Mouse (Mus musculus) frontal cortex, postnatal 25 days (tissue): ENCODE results near the gene Sp6.
A peak's percentile ranks its signal among the peaks of the same experiment; 100 is the strongest.

ENCODE experiments used
- DNase-seq, 2 experiments: peaks; one replicate each; pipeline ENCODE4 v3.0.0; 2022; ENCODE audit warnings: low spot score in 2 of 2

Gene Sp6

GRCm38 (mm10) chr11:97021873-97022484 lies 8.8 kb downstream of the Sp6 start:
- DNase-seq = peak; percentile 35 to 39

GRCm38 (mm10) chr11:97024977-97025376 lies 11.8 kb downstream of the Sp6 start:
- DNase-seq = no peak

- peak; percentile 61 to 73 for DNase-seq
Measured at GRCm38 (mm10) chr11:97025721-97026344, 12.6 kb downstream of the Sp6 start.

GRCm38 (mm10) chr11:97029686-97030417 lies 16.7 kb downstream of the Sp6 start, which contains the start of gene Scrn2:
Gene Scrn2 (plus strand): TSS chr11:97029938.
- DNase-seq = peak; percentile 67 to 72

DNA sequence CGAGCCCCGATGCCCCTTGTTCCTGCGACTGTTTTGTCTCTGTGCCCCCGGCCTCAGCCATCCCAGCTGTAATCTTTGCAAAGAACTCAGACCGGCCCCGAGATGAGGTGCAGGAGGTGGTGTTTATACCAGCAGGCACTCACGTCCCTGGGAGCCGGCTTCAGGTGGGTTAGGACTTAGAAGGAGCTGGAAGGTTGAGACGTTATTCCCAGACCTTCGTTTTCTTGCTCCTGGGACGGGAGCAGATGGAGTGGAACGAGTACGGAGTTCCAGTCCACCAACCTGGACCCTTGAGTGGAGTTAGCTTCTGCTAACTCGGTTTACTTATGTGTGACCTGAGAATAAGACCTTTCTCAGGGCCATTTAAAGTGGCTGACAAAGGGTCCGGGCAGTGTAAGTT lies 17.2 kb downstream of the Sp6 start:
- DNase-seq = no peak

DNA sequence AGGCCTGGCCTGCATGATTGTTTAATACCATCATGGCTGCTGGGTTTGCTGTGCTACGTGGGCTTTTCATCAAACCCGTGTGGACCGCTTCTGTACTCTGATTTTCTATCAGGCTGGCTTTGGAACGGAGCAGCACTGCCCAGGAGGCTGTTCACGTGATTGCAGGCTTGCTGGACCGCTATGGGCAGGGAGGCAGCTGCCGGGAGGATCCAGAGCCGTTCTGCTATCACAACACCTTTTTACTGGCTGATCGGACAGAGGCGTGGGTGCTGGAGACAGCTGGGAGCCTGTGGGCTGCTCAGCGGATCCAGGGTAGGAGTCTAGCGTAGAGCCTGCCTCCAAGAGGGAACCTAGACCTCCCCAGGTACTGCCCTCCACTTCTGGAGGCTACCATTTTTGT lies 18.8 kb downstream of the Sp6 start:
- no peak for DNase-seq

DNA sequence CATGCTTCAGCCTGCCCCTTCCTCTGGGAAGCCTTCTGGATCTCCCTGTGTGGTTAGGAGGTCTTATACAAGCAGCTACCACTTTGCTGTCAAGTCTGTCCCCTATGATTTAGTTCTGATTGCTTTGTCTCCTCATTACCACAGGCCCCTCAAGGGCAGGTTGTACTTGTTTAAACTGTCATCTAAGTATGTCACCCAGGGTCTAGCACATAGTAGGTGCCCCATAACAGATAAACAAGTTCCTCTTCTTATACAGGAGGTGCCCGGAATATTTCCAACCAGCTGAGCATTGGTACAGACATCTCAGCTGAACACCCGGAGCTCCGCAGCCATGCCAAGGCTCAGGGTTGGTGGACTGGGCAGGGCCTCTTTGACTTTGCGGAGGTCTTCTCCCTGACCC lies 19.3 kb downstream of the Sp6 start:
- no peak for DNase-seq

DNA sequence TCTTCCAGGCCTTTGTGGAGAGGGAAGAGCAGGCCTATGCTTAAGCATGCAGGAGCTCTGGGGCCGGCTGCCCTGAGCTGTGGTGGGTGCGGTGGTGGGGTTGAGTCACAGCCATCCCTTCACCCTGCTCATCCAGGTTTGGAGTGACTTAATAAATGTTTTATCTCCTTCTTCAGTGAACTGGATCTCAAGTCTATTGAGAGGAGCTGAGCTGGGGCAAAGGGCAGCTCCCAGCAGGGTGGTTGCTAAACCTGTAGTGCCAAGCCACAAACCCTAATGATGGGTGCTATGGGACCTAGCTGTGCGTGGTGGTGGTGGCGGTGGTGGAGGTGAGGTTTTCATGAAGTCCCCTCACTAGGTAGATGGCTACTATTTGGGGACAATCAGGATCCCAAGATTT lies 20.6 kb downstream of the Sp6 start:
- DNase-seq = no peak

DNA sequence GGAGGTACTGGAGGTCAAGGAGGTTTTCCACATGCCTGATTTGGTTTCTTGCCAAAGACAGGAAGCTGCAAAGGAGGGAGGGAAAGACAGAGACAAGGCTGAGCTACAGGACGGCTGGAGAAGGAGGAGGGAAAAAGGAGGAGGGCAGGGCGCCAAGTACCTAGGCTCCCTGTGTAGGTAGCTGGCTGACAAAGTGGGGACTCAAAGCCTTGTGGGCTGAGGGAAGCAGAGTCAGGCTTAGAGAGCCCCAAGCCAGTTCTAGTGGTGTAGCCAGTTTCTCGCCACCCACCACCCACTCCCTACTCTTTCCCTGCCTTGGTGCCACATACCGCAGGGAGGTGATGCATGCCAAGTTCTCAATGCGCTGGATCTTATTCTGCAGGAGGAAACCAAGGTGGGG lies 22.9 kb downstream of the Sp6 start:
- no peak for DNase-seq

DNA sequence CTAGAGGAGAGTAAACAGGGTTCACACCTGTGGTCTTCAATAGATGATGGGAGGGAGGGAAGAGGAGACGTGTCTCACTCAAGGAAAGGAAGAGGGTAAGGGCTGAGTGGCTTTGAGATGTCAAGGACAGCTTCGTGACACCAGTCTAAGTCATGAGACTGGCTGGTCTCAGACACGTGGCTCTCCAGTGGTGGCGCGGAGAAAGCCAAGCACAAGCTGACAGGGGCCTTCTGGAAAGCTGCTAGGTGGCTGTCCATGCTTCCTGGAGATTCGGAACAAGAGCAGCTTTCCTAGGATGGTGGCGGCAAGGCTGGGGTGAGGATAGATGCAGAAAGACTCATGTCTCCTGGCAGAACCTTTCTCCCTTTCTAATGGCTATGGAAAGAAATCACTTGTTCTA lies 25.7 kb downstream of the Sp6 start:
- no peak for DNase-seq

DNA sequence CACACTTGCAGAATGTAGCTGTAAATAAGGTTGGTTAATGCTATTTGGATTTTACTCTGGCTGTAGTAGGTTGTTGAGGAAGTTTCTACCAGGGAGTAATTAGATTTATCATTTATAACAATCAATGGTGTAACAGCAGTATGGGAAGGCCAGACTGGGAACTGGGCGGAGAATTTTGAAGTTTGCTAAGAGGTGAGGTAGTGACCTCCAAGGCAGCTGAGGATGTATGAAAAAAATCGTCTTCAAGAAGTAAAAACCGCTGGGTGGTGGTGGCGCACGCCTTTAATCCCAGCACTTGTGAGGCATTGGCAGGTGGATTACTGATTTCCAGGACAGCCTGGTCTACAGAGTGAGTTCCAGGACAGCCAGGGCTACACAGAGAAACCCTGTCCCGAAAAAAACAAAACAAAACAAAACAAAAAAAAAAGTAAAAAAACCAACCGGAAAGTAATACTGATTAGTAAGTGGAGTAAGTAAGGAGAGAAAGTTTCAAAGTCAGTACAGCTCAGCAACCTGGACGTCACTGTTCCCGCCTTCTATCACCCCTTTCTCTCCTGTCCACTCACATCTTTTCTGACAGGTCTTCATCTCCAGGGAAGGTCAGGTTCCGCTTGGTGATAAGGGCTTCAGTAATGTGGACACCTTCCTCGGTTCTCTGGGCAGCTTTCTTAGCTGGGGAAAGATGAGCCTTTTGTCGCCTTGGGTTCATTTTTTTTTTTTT lies 27.3 kb downstream of the Sp6 start:
- DNase-seq = no peak

- peak; percentile 65 to 71 for DNase-seq
Measured at GRCm38 (mm10) chr11:97041022-97041899, 28.1 kb downstream of the Sp6 start, which contains the start of the genes Lrrc46 and Mrpl10. Gene Lrrc46 (minus strand): TSS chr11:97041407. Gene Mrpl10 (plus strand): TSS chr11:97041560.

- DNase-seq = no peak
Measured at GRCm38 (mm10) chr11:97044902-97045301, 31.7 kb downstream of the Sp6 start.

DNA sequence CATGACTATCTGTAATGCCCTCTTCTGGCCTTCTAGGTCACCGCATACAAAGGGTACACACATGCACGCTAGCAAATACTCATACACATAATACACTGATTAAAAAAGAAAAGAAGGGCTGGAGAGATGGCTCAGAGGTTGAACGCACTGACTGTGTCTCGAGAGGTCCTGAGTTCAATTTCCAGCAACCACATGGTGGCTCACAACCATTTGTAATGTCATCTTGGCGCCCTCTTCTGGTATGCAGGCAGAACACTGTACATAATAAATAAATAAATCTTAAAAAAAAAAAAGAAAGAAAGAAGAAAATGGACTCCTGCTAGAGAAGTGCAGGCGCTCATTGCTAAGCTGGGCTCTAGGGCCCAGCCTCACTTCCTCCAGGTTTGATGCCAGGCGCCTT lies 32.7 kb downstream of the Sp6 start:
- DNase-seq = no peak

DNA sequence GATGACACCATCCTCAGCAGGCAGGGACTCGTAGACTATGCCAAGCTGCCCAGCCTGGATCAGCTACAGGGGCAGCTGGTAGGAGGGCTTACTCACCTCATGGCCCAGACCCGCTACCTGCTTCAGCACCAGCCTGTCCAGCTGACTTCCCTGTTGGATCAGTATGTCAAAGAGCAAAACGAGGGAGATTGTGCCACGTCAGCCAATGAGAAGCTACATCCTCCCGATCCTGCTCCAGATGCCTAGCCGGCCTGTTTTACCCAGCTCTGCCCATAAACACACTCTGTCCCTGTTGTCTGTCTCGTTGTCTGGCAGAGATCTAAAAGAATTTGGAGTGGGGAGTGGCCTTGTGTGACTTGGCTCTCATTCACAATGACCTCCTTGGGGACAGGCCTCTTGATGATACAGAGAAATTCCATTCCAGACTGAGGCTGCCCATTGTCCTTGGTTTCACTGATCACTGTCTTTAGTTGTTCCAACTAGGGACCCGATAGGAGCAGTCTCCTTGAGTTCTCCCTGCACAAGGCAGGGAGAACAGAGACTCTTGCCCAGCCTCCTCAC lies 35.0 kb downstream of the Sp6 start:
- no peak for DNase-seq

DNA sequence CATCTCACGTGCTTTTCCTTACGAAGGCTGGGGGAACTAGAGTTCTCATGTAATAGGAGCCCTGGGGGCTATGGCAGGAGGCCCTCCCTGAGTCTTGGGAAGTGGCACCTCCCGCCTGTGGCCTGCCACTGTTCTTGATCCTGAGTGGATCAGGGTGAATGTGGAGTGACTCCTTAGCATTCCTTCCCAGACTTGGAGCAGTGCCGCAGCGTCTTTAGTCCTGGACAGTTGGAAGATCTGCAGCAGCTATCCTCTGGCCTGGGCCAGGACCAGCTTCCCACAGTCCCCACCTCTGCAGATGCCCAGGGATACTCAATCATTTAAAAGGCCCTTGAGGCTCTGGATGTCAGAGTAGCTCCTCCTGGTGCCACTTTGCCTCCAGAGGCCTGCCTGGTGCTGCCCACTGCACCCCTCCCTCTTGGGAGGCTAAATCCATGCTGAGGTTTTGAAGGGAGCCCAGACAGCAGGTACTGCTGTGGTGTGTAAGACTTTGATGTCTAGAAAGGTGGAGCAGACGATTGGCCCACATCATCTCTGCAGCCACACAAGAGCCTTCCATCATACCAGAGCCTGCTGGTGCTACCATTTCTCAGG lies 36.4 kb downstream of the Sp6 start:
- DNase-seq = no peak

DNA sequence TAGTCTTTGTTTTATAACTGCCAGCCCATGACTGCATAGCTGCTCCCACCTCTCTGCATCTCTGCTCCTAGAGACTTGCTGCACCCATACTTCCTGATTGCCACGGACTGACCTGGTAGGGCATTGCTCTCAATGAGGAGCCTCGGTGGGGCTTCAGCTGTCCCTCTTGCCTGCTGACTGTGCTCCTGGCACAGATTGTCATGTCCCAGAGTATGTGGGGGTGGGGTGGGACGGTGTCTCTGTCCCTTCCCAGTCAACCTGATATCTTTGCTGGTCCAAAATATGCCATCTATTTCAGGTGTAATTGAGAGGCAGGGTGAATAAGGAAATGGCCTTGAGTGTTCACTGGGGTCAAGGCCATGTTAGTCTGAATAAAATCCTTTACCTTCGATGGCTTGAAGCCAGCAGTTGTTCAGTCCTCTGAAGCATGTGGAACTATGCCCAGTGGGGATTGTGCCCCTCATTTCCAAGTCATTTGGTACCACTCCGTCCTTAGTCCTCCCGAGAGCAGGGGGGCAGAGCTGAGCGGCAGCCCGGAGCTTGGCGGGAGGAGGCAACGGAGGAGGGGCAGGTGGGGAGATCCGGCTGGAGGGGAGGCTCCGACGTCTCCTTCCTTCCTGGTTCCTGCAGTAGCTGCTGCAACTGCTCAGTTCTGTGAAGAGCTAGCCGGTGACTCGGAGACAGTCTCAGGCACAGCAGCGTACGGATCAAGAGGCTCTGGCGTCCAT lies 37.2 kb downstream of the Sp6 start, which contains the start of gene Osbpl7:
Osbpl7 (plus strand) TSS at position 413 of the 728 bp plus-strand sequence.
- peak; percentile 36 to 55 for DNase-seq

- no peak for DNase-seq
Measured at GRCm38 (mm10) chr11:97050944-97051586, 37.9 kb downstream of the Sp6 start.

DNA sequence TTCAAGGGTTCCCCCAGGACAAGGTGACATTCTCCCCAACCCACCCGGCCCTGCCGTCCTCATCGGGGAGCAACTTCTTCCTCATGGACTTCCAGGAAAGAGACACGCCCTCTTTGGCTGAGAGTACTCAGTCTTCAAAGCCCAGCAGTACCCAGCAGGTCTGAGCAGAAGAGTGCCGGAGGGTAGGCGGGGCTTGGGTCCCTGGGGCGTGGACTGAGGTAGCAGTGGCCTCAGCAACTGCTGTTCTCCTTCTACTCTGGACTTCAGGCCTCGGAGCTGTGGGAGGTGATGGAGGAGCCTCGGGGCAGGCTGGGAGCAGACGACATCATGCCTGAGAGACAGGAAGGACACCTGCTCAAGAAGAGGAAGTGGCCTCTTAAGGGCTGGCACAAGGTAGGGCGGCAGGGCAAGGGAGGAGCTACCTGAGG lies 39.0 kb downstream of the Sp6 start:
- DNase-seq = no peak
